Mouse (Mus musculus) embryo, embryonic 11.5 days (tissue): Measurements from ENCODE around the gene Ranbp17.

Experiments
- DNase-seq: peaks from one replicate; pipeline ENCODE4 v3.0.0-alpha.2; 2012; ENCODE audit warnings: low read depth, low spot score

Gene Ranbp17

DNA sequence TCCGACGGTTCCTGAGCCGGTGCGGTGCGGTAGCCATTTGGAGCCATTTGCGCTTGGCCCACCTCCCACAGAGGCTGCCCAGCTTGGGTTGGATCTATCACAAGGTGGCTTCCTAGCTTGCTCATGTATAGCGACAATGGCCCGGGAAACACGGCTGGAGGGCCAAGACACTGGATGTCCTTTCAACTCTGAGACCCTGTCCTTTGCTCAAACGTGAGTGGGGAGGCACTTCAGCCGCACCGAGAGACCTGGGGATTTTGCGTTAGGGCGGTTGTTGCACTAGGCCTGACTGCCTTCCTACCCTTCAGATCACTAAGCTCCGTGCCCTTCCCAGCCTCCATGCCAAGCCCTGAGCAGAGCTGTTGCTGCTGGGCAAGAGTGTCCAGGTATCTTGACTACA is 315.9 kb downstream of the Ranbp17 start:
- DNase-seq = no peak

DNA sequence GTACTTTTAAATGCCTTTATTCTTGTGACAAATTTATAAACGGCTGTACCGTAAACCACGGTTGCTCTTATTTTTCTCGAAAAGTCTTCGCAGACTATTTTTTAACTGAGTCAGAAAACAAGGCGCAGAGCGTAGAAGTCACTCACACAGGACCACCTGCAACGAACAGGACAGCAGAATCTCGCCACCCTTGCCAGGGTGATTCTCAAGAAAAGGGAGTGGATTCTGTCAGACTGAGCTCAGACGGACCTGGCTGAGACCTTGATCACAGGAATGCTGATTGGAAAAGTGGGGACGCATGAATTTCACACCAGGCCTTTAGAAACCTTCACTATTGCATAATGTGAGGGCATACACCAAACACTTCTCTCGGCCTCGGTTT is 316.4 kb downstream of the Ranbp17 start:
- DNase-seq = no peak

DNA sequence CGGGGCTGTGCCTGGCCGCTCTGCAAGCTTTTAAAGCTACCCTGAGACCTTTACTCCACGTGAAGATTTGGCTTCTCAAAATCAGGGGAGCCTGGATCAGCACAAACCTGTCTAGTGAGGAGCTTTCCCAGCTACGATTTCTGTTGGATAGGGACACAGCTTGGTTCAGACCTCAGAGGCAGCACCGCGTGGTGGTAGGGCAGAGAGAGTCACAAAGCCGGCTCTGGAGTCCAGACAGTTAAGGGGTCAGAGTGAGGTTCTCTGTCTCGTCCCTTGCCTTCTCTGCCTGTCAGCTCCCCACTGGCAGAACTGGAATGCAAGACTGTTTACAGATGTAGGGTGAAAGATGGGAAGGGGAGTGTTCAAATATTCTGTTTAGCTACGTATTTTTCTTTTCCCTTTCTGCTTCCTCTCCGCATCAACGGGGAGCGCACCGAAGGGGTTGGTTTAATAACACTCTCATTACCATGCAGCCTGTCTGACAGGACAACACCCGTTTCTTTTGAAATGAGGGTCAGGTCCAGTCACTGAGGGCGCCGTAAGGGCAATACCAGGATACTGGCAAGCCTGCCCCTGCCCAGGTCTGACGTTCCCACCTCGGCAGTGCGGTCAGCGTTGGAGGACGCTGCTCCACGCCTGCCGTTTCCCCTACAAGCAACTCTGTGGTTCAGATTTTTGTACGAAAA is 317.0 kb downstream of the Ranbp17 start:
- DNase-seq = no peak

DNA sequence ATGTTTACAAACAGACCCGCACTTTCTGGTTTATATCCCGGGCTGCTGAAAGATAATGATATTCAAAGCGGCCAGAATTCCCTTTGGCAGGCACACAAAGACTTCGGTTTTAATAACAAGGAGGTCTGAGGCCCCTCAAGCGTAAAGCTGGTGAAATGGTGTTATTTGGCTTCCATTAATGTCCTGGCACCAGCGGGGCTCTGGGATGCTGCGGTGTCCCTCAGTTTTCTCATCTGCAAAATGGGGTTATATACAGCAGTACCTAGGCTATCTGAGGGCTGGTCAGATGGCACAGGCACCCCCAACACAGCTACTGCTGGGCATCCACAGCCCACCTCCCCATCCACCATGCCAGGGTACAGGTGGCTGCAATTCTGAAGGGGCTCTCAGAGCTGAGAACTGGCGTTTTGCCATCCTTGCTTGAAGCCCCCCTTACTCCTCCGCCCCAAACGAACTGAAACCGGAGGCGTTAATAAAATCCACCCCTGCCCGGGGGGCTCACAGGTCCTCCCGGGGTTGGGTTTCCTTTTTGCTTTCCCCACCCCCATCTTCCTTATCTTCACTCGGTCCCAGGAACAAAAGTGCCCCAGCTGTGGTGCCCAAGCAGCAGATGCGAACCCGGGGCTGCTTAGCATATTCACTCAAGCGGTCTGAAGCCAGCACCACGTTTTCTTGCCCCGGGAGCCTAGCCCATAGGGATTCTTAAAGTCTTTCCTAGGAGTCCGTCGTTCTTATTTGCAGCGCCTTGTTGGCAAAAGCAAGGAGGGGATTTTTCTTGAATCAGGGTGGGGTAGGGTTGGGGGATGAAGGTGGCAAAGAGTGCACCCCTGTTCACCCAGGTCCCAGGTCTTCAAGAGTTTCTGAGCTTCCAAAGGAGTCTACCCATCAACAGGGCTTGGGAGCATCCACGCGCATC is 317.8 kb downstream of the Ranbp17 start:
- no peak for DNase-seq

DNA sequence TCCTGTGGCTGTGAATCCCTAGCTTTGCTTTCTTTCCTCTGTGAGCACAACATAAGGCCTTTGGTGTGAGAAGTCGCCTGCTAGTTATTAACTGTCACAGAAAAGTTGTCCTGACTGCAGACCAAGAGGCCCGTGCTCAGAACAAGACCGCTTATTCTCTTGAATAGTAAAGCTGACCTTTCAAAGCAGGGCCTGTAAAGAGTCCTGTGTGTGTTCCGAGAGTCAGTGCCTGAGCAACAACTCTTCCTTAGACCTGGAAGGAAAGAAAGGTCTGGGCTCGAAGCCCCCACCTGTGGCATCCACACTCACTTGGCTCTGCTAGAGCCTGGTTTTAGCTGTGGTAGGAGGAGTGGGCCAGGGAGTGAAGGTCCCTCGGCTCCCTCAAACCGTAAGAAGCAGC is 318.5 kb downstream of the Ranbp17 start:
- DNase-seq = no peak

DNA sequence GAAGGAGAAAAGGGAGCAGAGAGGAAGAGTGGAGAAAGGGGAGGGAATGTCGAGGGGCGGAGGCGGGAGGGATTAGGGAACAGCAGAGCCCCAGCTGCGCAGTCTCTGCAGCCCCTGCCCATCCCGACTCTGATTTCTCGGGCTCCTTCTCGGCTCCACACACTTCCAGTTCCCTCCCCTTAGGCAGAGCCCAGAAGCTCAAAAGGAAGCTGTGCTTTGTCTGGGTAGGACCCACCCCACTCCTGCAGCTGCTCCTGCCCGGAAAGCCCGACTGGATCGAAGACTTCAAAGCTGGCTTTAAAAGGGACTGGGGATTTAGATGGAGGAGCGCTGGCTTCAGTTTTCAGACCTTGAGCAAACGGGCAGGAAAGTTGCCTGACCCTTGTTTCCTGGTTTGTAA is 319.9 kb downstream of the Ranbp17 start:
- no peak for DNase-seq

DNA sequence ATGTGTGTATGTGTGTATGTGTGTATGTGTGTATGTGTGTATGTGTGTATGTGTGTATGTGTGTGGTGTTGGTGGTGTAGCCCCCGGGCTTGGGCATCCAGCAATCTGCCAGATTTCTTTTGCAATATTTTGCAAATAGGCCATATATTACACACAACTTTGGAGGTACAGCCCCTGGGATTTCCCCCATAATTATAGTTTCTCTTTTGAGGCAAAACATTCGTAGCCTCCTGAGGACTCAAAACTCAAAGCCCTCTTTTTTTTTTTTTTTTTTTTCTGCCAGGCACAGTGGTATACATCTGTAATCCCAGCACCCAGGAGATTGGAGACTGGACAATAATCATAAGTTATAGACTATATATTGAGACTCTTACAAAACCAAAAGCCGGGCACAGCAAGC is 331.7 kb downstream of the Ranbp17 start:
- DNase-seq = no peak

DNA sequence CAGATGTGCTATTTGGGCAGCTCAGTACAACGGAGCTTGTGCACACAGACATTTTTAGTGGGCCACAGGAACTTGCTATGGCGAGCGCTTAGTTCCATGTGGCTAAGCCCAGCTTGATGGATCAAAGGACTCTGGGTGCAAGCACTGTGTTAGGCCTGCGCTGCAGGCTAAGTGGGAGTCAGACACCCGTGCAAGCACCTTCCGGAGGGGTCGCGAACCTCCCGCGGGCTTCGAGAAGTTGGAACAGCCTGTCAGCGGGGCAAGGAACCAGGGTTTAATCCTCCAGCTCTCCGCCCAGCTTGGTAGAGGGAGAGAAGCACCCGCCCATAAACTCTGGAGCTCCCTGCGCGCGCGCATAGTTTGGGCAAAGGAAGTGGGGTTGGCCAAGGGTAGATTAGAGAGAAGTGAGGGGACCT is 332.8 kb downstream of the Ranbp17 start:
- DNase-seq = no peak

DNA sequence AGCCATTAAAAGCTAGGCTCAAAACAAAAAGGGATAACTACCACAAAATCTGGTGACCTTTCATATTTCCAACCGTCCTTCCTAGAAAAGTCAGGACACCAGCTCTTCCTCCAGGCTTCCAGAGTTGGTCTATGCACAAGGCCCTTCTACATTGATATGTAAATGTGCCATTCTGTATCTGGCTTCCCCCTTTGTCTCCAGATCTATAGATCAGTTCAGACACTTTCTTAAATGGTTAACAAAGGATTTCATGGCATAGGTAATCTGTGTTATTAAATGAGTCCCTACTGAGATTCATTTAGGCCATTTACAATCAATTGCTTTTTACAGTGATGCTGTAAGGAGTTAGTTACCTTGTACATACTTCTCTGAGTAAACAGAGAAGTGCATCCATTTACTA is 333.7 kb downstream of the Ranbp17 start:
- no peak for DNase-seq

DNA sequence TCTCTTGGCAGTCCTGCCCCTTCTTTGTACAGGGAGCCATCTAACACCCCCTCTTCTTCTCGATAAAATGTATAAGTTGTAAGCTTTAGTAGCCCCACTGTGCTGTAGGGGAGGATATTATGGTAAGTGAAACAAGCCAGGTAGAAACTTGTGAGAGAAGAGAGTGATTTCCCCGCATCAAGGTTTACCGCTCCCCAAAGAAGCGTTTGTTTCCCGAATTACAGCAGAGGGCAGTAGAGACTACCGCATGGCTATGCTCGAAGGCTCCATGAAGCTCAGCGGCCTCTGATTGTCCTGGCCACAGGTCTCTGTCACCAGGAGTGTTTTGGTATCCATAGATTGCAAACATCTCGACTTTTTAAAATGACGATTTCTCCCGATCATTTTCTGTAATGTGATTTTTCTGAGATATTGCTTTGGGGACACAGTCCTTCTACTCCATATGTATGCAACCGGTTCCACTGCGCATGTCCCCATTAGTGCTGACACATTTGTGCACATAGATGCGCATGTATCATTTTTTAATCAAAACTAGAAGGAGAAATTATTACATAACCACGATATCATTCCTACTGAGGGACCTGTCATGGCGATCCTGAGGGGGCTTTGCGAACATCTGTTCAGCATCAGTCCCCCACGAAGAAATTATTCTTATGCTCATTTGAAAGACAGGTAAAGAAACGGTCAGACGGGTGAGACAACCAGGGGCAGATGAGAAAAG is 336.9 kb downstream of the Ranbp17 start:
- DNase-seq = no peak

DNA sequence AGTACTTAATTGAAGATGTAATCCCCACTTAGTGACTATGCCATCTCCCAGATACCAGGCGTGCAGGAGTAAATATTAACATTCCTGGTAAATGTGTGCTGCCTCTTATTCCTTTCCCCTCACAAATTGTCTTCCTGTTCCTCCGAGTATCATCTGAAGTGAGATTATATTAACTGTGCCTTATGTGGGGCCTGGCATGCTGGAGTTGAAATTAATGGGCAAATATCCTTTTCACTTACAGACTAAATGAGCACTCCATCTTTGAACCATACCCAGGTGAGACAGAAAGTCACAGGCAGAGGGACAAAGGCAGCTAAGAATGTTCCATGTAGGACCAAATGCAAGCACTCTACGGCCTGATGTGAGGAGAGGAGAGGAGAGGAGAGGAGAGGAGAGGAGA is 337.8 kb downstream of the Ranbp17 start:
- no peak for DNase-seq

DNA sequence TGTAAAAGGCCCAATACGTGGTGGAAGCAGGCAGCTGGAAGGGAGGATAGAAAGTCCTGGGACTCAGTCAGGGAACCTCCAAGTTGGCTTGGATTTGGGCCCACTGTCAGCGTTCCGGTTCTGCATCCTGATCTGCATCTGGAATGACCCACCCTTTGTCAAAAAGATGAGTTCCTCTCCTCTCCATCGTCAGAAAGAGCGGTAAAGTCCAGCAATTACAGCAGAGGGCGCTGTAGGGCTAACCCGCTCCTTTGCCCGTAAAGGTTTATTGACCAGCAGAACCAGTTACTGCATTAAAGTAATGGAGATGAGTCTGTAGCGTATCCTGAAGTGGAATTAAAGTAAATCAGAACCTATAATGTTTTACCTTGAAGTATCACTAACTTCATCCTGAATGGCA is 343.1 kb downstream of the Ranbp17 start:
- no peak for DNase-seq

DNA sequence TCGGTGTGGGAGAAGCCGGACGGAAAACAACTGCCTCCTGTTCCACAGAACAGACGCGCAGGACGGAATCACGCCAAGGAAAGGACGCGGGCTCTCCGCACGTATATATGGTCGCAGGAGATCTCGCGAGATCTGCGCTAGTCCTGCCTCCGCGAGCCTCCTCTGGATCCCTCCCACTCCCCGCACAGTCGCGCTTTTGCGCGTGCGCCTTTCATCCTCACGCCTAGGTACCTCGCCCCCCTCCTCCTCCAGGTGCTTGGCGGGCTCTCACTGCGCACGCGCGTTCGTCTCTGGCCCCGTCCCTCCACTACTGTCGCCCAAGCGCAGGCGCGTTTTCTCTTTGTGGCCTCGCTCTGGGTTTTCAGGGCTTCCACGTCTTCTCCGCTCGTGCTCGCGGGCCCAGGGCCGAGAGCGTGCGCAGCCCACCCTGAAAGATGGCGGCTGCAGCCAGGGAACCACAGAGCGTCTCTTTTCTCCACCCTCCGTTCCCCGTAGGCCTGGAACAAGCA is 350.5 kb downstream of the Ranbp17 start, which contains the start of gene Npm1:
Gene Npm1, minus strand, starts transcription at position 209 of the 509 bp plus-strand sequence.
- peak; percentile 100 for DNase-seq

DNA sequence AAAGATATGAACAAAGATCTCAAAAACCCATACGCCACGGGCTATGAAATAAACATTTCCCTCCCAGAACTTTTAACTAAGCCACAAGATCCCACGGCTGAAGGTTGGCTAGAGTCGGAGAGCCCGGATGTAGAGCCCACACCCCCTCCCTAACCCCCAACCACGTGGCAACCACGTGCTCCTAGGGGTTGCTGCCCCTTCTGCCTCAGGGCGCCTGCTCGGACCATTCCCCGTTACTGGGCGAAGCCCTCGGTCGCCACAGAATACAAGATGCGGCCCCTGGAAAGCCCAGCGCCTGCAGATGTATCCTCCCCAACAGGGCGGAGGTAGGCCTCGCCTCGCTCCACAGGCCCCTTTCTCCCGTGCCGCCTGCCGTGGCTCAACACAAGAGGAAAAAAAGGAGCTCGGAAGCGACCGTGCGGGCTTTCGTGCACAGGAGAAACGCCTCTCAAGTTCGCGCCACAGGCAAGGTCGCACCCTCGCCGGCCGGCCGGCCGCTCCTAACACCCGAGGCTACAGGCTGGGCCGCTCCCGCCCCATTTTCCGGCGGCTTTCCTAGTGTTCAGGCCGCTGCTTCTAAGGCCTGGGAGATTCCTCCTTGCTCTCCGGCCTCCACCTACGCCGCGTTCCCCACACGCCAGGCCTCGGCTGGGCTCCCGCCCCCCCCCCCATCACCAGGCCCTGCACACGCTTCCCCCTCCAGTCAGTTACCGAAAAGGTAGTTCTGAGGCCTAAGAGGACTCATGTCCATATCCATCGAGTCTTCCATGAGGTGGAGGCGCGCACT is 351.1 kb downstream of the Ranbp17 start:
- DNase-seq = no peak
